Mouse (Mus musculus) neural tube, embryonic 10.5 days (tissue): Measurements from ENCODE around the gene Drp2.

ENCODE experiments used
- DNase-seq: peaks from one replicate; pipeline ENCODE4 v3.0.0-alpha.2; 2017; ENCODE audit warnings: low spot score; ENCODE audit errors: extremely low spot score

Gene Drp2

DNA sequence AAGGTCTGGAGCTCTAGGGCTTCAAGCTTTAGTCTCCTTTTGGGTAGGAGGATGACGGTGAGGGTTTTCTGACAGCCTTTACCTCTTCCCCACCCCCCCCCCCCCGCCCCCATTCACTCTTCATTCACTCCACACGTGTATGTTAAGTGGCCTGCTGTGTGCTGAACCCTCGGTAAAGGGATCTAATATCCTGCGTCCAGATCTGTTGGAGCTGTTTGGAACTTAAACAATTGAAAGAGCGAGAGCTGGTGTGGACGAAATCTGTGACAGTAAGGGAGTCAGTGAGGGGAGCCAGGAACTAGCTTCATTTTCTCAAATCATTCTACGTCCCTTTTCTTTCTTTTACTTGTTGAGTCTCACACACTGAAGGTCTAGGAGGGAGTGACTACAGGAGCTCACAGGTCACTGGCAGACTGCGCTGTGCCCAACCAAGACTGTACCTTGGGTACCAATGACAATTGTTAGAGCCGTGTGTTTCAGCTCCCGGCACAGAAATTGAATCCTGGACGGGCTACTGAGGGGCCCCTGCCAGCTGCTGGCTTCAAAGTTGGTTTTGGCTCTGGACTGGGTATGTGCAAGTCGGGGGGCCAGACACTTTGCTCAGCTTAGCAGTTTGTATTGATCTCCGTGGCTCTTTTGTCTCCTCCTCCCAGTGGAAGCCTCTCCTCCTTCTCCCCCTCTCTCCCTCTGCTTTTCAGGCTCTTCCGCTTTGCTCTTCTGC, at the start of gene Drp2:
Drp2 (plus strand) TSS at position 689 of the 721 bp plus-strand sequence.
- DNase-seq, result peak; percentile 38

DNA sequence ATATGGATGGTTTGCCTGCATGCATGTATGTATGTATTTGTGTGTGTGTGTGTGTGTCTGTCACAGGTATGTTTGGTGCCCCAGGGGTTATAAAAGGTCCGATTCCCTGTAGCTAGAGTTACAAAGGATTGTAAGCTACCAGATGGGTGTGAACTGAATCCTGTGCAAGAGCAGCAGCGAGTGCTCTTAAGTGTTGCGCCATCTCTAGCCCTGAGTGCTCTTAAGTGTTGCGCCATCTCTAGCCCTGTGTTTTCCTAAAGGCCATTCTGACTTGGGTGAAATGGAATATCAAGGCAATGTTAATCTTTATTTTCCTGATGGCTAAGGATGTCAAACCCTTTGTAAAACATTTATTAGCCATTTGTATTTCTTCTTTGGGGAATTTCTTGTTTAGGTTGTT, 45.0 kb upstream of the Drp2 start:
- no peak for DNase-seq

DNA sequence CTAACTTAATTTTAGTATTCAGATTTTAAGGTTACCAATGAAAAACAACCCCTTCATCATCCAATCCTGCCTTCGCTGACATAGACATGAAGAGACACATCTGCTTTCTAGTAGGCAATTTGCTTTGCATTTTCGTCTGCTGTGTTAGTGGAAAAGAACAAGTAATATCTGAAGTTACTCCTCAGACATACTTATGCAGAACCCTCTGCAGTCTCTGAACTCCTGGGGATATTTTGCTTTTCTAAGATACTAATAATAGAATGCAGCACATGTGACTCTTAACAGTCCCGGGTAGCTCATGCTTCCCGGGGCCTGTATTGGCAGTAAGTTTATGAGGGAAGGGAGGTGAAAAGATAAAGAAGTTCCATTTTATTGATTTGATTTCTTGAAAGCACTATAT, 42.2 kb upstream of the Drp2 start:
- DNase-seq, result no peak

DNA sequence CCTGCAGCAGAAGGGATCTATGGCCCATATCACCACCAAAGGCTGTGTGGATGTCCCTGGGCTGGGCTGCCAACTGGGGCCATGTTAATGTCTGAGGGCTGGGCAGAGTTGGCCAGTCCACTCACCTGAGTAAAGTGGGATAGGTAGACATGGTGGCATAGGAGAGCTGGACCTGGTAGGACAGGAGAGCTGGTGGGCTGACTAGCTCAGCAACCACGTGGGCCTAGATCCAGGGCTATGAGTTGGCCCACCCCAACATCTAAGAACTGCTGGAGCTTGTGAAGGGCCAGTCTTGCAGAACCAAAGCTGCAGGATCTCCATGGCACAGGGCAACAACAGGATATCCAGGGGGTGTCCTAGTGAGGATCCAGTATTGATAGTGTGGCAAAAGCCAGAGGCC, 38.9 kb upstream of the Drp2 start:
- DNase-seq, result no peak

DNA sequence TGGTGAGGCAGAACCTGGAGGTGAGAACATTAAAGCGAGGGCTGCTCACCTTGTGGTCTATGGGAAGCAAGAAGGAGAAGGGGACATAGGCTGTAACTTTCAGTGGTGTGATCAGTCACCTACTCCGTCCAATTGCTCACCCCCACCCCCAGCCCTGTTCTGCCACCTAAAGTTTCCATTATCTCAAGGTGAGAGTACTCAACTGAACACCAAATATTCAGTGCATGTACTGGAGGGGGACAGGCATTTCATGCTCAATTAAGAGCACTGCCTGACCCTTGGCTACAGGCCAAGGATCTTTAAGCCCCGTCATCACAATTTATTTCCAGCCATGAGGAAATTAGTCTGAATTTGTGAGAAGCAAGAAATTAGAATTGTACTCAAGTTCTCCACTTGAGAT, 37.8 kb upstream of the Drp2 start:
- DNase-seq, result no peak

DNA sequence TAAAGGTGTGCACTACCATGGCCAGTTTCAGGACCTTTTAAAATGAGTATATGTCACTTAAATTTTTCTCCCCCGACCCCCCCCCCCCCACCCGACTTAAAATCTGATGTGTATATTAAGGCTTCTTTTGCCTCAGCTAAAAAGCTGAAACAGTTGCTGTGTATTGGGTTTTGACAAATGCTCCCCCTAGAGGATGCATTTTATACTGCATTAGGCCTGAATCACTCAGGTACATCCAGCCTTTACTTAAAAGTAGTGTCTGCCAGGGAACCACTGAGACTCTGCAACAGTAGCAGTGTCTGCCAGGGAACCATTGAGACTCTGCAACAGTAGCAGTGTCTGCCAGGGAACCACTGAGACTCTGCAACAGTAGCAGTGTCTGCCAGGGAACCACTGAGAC, 33.1 kb upstream of the Drp2 start:
- no peak for DNase-seq

DNA sequence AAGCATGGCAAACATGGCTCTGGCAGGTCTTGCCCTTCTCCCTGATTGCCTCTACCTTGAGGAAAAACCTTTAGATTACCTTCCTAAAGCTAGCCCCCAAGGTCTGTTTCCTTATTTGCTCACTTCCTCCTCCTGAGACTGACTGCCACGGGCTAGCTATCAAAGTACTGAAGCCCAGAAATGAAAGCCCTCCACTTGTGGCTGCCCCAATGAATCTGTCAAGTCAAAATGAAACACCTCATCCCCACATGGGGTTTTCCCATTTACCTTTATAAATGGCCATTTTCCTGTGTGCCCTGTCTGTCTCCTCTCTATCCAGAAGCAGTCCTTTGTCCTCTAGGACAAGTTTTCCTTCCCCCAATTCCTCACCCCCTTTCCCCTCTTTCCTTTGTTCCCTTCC, 30.2 kb upstream of the Drp2 start:
- DNase-seq, result no peak

DNA sequence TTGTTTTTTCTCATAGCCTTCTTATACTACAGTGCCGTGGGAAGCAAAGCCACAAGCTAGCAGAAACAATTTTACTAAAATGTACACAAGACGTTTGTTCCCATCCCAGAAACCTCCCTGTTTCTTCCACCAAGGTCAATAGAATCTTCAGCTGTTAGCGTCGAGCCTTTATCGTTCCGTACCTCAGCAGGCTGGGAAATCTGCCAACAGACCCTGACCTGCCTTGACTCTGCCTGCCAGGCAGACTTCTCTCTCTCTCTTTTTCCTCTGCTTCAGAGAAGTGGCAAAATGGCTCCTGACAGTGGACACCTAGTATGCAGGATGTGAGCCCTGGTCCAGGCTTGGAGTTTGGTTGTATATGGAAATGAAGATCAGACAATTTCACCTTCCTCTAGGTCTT, 19.5 kb upstream of the Drp2 start:
- no peak for DNase-seq

DNA sequence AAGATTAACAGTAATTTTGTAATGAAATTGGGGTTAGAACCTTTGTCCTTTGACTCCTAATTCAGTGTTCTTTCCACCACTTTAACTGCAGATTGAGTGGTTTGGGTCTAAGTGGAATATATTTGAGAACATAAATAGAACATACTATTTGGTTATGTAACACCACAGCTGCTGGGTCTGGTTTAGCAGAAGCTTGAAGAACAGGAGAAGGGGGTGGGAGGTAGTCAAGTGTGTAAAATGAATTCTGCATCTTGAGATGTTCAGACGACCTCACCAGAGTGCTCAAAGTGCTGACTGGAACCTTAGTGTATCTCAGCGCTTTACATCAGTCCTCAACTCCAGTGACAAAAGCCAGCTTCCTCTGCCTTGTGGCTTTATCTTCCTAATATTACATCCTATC, 5.4 kb upstream of the Drp2 start:
- DNase-seq, result no peak

DNA sequence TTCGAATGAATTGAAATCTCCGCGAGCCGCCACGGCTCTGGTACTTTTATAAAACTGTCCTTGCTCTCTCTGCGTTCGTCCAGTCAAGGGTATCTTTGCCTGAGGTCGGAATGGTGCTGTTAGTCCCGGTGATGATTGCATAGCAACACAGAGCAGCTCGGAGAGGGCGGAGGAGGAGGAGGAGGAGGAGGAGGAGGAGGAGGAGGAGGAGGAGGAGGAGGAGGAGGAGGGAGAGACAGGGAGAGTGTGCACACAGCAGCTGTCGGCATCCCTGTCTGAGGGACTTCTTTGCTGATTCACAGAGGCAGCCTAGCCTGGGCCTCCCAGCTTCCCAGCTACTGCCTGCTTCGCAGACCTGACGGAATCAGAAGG, 219 bp downstream of the Drp2 start:
- DNase-seq, result peak; percentile 39

DNA sequence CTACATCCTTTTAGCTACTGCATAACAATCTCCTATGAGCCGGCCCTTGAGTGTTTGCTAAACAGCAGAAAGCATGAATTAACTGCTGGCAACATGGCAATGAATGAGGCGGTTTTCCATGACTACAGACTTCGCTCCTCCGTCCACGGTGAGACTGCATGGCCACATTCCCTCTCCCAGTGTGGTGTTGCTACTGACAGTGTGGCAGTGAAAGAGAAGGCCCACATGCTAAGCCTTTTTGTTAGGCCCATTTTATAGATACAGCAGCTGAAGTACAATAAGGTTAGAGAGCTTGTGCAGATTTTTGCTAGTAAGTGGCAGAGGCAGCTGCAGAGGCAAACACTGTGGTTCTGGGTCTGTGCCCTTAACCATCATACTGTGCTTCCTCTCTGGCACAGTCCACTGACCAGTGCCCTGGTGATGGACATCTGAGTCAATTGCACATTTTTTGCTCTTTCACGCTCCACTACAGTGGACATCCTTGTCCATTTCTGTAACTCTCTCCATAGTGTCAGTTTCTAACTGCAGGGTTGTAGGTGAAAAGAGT, 5.1 kb downstream of the Drp2 start:
- DNase-seq, result no peak

DNA sequence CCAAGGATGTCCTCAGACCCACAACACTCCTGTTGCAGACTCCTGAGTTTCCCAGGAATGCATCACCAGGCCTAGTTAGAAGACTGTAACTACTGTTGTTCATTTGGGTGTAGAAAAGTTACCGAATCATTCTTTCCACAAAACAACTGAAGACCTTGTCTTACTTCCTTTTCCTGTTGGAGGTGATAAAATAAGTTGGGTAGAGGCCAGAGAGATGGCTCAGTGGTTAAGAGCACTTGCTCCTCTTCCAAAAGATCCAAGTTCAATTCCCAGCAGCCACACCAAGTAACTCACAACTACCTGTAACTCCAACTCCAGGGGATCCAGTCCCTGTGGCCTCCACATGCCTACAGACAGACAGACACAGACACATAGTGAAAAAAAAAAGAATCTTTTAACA, 7.7 kb downstream of the Drp2 start:
- no peak for DNase-seq

DNA sequence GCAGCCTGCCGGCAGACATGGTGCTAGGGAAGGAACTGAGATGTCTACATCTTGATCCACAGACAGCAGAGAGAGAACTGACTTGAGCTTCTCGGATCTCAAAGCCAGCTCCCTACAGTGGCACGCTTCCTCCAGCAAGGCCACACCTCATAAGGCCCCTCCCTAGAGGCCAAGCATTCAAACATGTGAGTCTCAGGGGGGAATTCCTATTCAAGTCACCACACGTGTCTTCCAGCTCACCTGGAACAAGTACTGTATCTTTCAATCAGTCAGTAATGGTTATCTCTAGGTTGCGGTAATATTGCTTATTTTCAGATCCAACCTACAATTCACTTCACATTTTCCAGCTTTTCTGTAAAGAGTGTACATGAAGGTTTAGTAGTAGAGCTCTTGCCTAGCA, 15.7 kb downstream of the Drp2 start:
- DNase-seq, result no peak

DNA sequence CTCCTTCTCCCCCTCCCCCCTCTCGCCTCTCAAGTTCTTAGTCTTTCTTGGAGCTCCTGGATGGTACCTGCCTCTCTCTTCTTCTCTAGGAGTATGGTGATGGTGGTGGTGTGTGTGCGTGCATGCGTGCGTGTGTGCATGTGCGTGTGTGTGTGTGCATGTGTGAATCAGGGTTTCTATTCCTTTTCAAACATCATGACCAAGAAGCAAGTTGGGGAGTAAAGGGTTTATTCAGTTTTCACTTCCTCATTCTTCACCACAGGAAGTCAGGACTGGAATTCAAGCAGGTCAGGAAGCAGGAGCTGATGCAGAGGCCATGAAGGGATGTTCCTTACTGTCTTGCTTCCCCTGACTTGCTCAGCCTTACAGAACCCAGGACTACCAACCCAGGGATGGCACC, 19.9 kb downstream of the Drp2 start:
- no peak for DNase-seq

DNA sequence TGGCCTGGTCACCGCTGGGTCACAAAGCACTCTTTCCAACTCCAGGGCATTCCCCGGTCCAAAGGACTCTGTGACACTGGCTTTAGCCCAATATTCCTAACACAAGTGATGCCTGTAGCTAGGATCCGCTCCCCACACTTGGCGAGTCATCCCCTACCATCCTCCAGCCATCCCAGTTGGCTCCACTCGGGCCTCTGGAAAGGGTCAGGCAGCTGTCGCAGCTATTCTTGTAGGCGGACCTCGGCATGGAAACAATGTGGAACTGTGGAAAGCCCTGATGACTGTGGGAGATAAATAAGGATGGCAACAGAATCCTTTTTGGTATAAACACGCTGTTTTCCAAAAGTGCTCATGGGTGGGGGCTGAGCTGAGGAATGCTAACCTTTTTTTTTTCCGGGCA, 21.4 kb downstream of the Drp2 start:
- no peak for DNase-seq

DNA sequence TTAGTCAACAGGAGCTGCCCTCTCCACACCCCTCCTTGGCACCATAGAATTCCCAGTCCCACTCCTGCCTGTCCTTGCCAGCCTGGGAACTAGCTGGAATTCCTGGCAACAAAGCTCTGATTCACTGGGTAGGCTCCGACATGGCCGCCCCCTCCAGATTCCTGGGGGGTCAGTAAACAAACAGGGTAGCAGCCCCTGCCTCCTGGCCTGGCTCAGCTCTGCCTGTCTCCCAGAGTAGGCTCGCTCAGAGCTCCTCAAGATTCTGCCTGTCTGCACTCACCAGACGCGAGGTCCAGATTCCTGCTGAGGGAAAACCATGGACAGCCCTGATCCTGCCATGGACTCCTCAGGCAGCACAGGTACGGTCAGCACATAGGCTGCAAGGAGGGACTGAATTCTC, 22.5 kb downstream of the Drp2 start:
- DNase-seq, result no peak

DNA sequence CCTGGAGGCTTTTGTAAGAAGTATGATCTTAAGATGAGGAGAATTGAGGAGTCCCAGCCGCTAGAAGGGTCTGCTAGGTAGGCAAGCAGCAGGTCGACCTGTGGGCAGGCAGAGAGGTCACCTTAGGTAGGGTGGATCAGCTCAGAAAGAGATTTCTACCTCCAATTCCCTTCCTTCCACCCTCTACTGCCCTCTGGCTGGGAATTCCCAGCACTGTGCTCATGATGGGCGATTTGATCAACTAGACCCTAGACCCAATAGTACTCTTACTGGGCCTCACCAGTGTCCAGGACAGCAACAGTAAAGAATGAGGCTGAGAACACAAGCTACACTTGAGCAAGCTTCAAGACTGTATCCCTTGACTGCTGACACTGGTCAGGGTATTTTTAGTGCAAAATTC, 23.0 kb downstream of the Drp2 start:
- DNase-seq, result no peak

DNA sequence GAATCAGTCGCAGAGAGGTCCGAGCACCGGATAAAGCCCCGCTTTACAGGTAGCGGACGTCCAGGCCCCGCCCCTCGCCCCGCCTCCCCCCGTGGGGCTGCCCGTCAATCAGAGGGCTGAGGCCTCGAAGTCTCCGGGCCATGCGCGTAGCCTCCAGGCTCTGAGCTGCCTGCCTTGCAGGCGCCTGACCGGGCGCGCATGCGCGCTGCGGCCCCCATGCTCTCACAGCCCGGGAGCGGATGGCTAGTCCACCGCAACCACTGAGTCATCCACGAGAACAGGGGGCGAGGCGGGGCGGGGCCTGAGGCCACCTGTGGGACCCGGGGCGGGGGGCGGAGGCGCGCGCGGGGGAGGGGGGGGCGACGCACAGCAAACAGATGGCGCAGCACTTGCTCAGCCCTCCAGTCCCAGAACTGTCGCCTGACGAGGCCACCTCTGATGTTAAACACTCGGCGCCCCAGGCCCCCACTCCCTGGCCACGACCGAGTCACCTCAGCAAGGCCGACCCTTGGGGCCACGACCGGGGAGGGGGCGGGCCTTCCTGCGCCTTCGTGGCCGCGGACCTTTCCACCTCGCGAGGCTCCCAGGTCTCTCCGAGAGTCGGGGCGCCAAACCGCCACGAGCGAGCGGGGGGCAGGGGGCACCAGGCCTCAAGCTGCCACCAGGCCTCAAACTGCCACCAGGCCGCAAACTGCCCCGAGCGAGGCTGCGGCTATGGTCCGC, 70.8 kb downstream of the Drp2 start:
- DNase-seq, result no peak

DNA sequence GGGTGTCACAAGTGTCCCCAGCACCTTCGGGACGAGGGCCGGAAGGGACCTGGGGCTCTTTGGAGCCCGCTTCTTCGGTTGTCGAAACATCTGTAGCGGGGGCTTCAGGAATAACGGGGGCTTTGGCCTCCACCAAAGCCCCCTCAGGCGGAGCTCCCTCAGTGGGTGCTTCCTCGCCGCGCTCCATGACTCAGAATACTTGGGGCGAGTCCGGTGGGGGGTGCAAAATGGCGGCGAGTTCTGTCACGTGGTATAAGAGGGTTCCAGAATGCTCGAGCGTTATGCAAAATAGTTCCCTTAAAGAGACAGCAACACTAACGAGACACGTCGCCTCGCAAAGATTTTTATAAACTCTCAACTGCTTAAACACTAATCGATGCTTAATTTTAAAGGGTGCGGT, 71.9 kb downstream of the Drp2 start, which contains the start of gene Taf7l:
Taf7l (minus strand) TSS at position 201 of the 400 bp plus-strand sequence.
- no peak for DNase-seq

DNA sequence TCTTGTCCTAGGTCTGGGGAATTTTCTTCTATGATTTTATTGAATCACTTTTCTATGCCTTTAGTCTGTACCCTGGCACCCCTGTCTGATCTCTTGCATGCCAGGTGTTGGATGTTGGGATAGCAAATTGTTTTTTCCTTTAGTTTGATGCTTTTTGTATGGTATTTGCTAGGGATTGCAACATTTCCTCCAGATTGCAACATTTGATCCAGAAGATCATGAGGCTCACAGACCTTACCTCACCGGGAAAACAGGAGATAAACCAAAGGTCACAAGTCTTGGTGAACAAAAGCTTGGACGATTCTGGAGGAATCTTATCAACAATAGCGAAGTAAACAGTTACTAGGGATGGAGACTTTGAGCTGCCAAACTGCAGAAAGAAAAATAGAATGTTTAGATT, 77.4 kb downstream of the Drp2 start:
- no peak for DNase-seq

DNA sequence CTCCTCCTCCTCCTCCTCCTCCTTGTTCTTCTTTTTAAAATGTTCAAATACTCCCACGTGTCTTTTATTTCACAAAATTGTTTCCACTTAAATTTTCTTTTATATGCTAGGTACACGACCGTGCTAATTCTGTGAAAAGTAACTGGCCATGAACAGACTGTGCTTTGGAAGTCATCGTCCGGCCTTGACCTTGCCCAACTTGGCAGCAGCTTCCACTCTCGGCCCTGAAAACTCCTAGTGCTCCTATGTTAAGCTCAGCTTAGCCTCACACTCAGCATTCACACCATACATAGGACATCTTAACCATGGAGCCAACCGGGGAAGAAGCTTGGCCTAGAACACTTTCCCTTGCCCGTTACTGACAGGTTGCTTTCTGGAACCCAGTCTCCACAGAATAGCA, 96.3 kb downstream of the Drp2 start:
- DNase-seq, result no peak
